Comparison of ENCODE assay signal across 12 mouse cellular contexts in the genomic region with DNA sequence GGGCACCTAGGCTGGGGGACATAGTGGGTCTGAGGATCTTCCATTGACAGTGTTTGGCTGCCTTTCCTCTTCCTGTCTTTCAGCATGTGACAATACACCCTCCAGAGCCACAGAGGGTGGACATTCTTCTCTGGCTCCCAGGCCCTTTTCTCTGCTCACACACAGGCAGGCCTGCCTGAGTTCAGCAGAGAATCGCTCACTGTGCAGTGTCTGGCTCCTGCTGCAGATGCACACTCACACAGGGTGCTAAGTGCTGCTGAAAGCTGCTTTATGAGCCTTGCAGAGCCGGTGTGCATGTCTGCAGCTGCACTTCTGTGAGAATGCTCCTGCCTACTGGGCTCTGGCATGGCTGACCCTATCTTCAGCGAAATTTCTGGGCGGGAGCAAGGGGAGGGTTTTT. TPM values are rescaled to one million over a fixed set of nuclear protein-coding genes. Genes with fewer than 3 reads are reported as not detected.
DNase-seq lines count a peak whose midpoint lies in the region; ATAC-seq and TF ChIP-seq lines count a peak whose summit lies in the region.
"Had no signal": no experiment of that assay in that cellular context is flagged by ENCODE, and none has a peak within 500 bp of the region (broad histone marks: within the 10 kb centered on the region; RNA-seq: fewer than 3 reads in every experiment).

No protein-coding gene starts in this region.

- no peak for TF ChIP-seq CTCF in kidney, postnatal 0 days (IDR thresholded peaks at IDR 0.05; ENCODE audit: low read depth)
- no peak for TF ChIP-seq CTCF in kidney, adult 2 months (conservative IDR thresholded peaks at IDR 0.05; ENCODE audit: insufficient read depth, insufficient read length, low read depth, low read length)
- TF ChIP-seq CTCF in bone marrow macrophage, adult 2 months (IDR thresholded peaks at IDR 0.05; ENCODE audit: low read depth, low read length) = no peak

- no peak overlapping the region for H3K4me2 ChIP-seq in kidney, postnatal 0 days (ENCODE audit: low read length)
- H3K4me2 ChIP-seq in hindbrain, embryonic 16.5 days (ENCODE audit: low read length) = no peak overlapping the region
- no peak overlapping the region for H3K4me2 ChIP-seq in intestine, embryonic 16.5 days (ENCODE audit: low read depth, low read length)

- ATAC-seq in kidney, postnatal 0 days (replicated peaks; ENCODE audit: low FRiP score, low read depth) = no peak; the same call in 1 of the 2 replicates
- ATAC-seq in hindbrain, embryonic 16.5 days = peak; percentile 58
- ATAC-seq in intestine, embryonic 16.5 days = no peak
- ATAC-seq: liver, postnatal 0 days had no signal

- TF ChIP-seq POLR2A in kidney, adult 2 months (IDR thresholded peaks at IDR 0.05; ENCODE audit: low read depth, low read length) = no peak
- no peak for TF ChIP-seq POLR2A in bone marrow macrophage, adult 2 months (IDR thresholded peaks at IDR 0.05; ENCODE audit: borderline replicate concordance, low read depth, low read length)

- peak; percentile 84 for DNase-seq in heart, adult 11 months
- no peak for DNase-seq in heart, adult 8-10 months (ENCODE audit: low spot score)
- peak; percentile 19 for DNase-seq in kidney, postnatal 0 days (ENCODE audit: low spot score)
- DNase-seq in kidney, adult 2 months = no peak
- no peak for DNase-seq in urinary bladder, postnatal 25 days (ENCODE audit: low spot score)
- DNase-seq: gastrocnemius, postnatal 36 days; liver, postnatal 0 days had no signal

- no peak overlapping the region for H3K4me3 ChIP-seq in kidney, postnatal 0 days (replicated peaks; ENCODE audit: low read depth, low read length)
- no peak overlapping the region for H3K4me3 ChIP-seq in kidney, adult 2 months (ENCODE audit: insufficient read depth, low read depth, low read length)
- no peak overlapping the region for H3K4me3 ChIP-seq in bone marrow macrophage, adult 2 months (ENCODE audit: insufficient read depth, low read length)
- no peak overlapping the region for H3K4me3 ChIP-seq in hindbrain, embryonic 16.5 days (ENCODE audit: low read length)
- H3K4me3 ChIP-seq in intestine, embryonic 16.5 days (ENCODE audit: low read length) = no peak overlapping the region
- H3K4me3 ChIP-seq: erythroblast, embryonic 14.5 days had no signal

- no peaks in the 10 kb centered on the region for H3K27me3 ChIP-seq in kidney, postnatal 0 days (ENCODE audit: insufficient read depth, low read length)
- no peaks in the 10 kb centered on the region for H3K27me3 ChIP-seq in kidney, adult 2 months (replicated peaks; ENCODE audit: control insufficient read depth, insufficient read depth, low read length)
- no peaks in the 10 kb centered on the region for H3K27me3 ChIP-seq in hindbrain, embryonic 16.5 days (replicated peaks; ENCODE audit: control insufficient read depth, insufficient read depth, low read length)
- no peaks in the 10 kb centered on the region for H3K27me3 ChIP-seq in intestine, embryonic 16.5 days (replicated peaks; ENCODE audit: control insufficient read depth, insufficient read depth, low read length)

- H3K9me3 ChIP-seq in kidney, postnatal 0 days (replicated peaks; ENCODE audit: low read length) = no peaks in the 10 kb centered on the region
- H3K9me3 ChIP-seq in hindbrain, embryonic 16.5 days (ENCODE audit: control insufficient read depth, low read length) = no peaks in the 10 kb centered on the region
- H3K9me3 ChIP-seq in intestine, embryonic 16.5 days (ENCODE audit: control insufficient read depth, low read length) = no peaks in the 10 kb centered on the region

- H3K9ac ChIP-seq in kidney, postnatal 0 days (ENCODE audit: low read depth, low read length) = 0 out of 2 replicates have a peak overlapping the region, but pooled peaks have one; percentile 18
- H3K9ac ChIP-seq in hindbrain, embryonic 16.5 days (ENCODE audit: low read depth, low read length) = no peak overlapping the region
- no peak overlapping the region for H3K9ac ChIP-seq in intestine, embryonic 16.5 days (ENCODE audit: low read depth, low read length)
- H3K9ac ChIP-seq: liver, postnatal 0 days had no signal

- H3K36me3 ChIP-seq in kidney, postnatal 0 days (ENCODE audit: insufficient read depth, low read length) = no peaks in the 10 kb centered on the region
- H3K36me3 ChIP-seq in kidney, adult 2 months (ENCODE audit: control insufficient read depth, insufficient read depth, low read length) = no peaks in the 10 kb centered on the region
- H3K36me3 ChIP-seq in hindbrain, embryonic 16.5 days (ENCODE audit: control insufficient read depth, insufficient read depth, low read length) = no peaks in the 10 kb centered on the region
- H3K36me3 ChIP-seq in intestine, embryonic 16.5 days (ENCODE audit: control insufficient read depth, insufficient read depth, low read length) = no peaks in the 10 kb centered on the region

- 35% methylated on average over 4 of the region's 4 CpGs for WGBS in kidney, postnatal 0 days
- WGBS in kidney, adult 2 months = 37% methylated on average over 4 of the region's 4 CpGs
- 41% methylated on average over 4 of the region's 4 CpGs for WGBS in hindbrain, embryonic 16.5 days
- WGBS in intestine, embryonic 16.5 days = 60% methylated on average over 4 of the region's 4 CpGs

- no peak overlapping the region for H3K27ac ChIP-seq in kidney, postnatal 0 days
- H3K27ac ChIP-seq in kidney, adult 2 months (ENCODE audit: insufficient read depth, low read depth, low read length) = no peak overlapping the region
- H3K27ac ChIP-seq in bone marrow macrophage, adult 2 months (ENCODE audit: insufficient read depth, low read depth, low read length) = peak overlapping the region; percentile 73
- no peak overlapping the region for H3K27ac ChIP-seq in hindbrain, embryonic 16.5 days (ENCODE audit: low read depth, low read length)
- no peak overlapping the region for H3K27ac ChIP-seq in intestine, embryonic 16.5 days (ENCODE audit: low read length)

- H3K4me1 ChIP-seq in kidney, postnatal 0 days (replicated peaks; ENCODE audit: insufficient read depth, low read length) = no peaks in the 10 kb centered on the region; the same call in 1 of the 2 replicates
- no peaks in the 10 kb centered on the region for H3K4me1 ChIP-seq in kidney, adult 2 months (ENCODE audit: control insufficient read depth, insufficient read depth, low read length)
- peaks cover 49% of the 10 kb centered on the region for H3K4me1 ChIP-seq in bone marrow macrophage, adult 2 months (ENCODE audit: control insufficient read depth, insufficient read depth, low read length)
- H3K4me1 ChIP-seq in hindbrain, embryonic 16.5 days (ENCODE audit: control insufficient read depth, insufficient read depth, low read depth, low read length) = peaks cover 2% of the 10 kb centered on the region; the same call in 1 of the 2 replicates
- H3K4me1 ChIP-seq in intestine, embryonic 16.5 days (ENCODE audit: control insufficient read depth, insufficient read depth, low read length) = no peaks in the 10 kb centered on the region

RNA-seq across cellular contexts. Expression of gene Flrt2, which starts 52.3 kb away (rescaled TPM):
- 1 to 10 TPM; 5.9 to 8.0 (median 6.1) TPM for total RNA-seq in heart, adult 8-10 months (2022)
- 15.6 and 15.9 TPM in 2 replicates for polyA plus RNA-seq in kidney, postnatal 0 days (2015; fragmentation: Nextera tagmentation; extraction: Ambion mirVana)
- polyA plus RNA-seq in kidney, adult 2 months (2012; rRNA removed) = 2.0 and 2.1 TPM in 2 replicates
- 1.3 and 2.7 TPM in 2 replicates for polyA plus RNA-seq in bone marrow macrophage, adult 2 months (2012; ENCODE audit: insufficient read depth, insufficient read length, missing spikeins)
- 20.3 and 24.4 TPM in 2 replicates for polyA plus RNA-seq in hindbrain, embryonic 16.5 days (2015; fragmentation: Nextera tagmentation; extraction: Ambion mirVana)
- 8.5 and 8.6 TPM in 2 replicates for polyA plus RNA-seq in intestine, embryonic 16.5 days (2015; fragmentation: Nextera tagmentation; extraction: Ambion mirVana)
- total RNA-seq: common myeloid progenitor, adult 5-6 weeks had no signal

Comparison
In these comparisons a context has a peak if more than half of its experiments do, and no peak if none do; other contexts are left out.
1. DNase-seq: peak in heart, adult 11 months (single experiment) and kidney, postnatal 0 days (single experiment); none in heart, adult 8-10 months (single experiment), kidney, adult 2 months (single experiment) and urinary bladder, postnatal 25 days (single experiment).